Mouse (Mus musculus) cerebellum, adult 8-10 months (tissue): ENCODE measurements around the gene Mtmr4.

Experiments used
- DNase-seq: peaks from one replicate; pipeline ENCODE4 v3.0.0; 2022

The Mtmr4 gene

DNA sequence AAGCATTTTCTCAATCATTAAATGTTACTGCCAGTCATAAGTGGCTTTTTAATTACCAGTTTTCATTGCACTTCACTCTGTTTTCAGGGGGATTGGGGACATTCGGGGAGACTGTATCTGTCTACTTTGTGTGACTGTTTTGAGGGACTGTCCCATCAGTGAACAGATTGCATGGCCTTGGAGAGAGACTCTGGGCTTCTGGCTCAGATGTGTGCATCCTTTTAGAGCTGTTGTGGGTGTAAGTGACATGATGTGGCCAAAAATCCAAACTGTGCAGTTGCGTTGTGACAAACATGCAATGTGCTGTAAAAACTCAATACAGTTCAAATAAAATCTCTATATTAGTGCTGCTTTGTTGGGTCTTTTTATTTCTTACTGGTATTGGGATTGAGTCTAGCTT, 24.0 kb downstream of the Mtmr4 start:
- DNase-seq, result no peak

DNA sequence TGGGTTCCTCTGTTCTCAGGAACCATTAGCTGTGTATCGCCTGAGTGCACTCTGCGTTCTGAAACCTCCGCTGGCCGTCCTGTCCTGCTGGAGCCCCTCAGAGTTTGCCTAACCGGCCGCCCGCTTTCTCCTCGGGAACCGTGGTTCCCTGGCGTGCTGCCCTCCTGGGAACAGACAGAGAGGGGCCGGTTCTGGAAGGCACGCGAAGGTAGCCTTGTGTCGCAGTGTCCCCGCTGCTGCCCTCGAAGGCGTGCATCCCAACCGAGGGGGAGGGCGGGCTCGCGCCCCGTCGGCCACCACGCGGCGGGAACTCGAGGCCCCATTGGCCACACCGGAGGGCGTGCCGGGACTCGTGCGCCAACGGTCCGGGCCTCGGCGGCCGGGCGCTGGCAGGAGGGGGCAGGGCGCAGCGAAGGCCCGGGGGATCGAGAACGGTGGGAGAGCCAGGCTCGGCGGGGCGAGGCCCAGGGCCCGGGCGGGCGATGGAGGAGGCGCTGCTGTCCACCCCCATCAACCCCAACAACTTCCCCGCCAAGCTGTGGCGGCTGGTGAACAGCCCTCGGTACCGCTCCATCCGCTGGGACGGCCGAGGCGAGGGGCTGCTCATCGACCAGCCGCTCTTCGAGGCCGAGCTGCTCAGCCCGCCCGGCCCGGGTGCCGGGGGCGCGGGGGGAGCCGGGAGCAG, 25.0 kb downstream of the Mtmr4 start, which contains the start of gene Hsf5:
TSS of gene Hsf5 (plus strand) at position 375 of the 685 bp plus-strand sequence.
- no peak for DNase-seq

DNA sequence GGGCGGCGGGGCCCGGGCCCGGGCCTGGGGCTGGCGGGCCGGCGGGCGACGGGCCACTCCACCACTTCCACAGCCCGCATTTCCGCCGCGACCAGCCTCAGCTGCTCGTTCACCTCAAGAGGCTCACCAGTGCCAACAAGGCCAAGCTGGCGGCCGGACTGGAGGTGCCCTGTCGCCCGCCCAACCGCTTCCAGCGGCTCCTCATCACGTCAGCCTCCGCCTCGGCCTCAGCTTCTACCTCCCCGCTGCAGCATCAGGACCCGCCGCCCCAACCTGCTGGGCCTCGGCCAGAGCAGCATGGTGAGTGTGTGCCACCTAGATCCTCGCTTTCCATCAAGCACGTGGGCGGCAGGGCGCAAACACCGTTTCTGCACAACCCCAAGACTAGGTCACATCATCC, 25.6 kb downstream of the Mtmr4 start:
- DNase-seq, result no peak

DNA sequence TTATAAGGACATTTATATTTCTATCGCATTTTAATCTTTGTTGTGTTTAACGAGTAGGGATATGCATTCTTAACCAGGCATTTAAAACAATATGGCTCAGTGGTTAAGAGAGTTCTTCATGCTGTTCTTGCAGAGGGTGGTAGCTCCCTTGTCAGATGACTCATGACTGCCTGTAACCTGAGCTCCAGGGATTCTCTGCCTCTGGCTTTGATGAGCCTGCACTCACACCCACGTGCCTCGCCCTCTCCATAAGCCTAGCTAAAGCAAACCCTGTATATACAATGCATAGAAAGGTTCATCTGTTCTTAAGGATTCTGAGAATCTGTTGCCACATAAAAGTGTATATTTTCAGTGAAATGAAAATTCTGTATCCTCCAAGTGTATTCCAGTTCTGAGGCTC, 31.2 kb downstream of the Mtmr4 start:
- DNase-seq, result no peak

DNA sequence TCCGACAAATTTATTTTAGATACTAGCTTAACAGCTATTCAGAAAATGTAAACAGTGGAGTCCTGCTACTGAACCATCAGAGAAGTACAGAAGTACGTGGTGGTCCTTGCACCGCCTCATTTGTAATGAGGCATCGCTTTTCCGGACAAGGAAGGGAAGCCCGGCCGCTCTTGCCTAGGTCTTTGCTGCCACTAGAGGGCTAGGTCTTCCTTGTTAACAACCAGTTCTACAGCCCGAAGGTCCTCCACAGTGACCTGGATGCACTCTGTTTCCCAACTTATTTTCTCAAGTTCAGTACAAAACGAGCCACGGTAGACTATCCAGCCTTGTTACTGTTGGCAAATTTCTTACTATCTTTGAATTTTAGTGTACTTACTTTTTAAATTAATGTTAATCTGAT, 37.9 kb downstream of the Mtmr4 start:
- DNase-seq, result no peak

DNA sequence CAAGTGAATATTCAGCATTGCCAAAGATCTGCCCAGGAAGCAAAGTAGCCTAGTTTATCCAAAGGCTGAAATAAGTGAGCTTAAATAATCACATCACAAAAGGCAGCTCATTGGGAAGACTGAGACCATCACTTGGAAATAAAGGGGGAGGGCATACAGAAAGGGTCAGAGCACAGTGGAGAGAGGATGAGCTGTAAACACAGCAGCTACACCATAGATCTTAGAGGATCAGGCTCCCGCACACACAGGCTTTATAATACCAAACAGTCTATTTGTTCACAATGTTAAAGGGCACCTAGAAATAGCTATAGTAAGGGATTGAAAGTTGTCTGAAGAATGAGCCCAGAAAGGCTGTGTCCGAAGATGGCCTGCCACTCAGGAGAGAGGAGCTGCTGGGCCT, 46.8 kb downstream of the Mtmr4 start:
- peak; percentile 11 for DNase-seq

DNA sequence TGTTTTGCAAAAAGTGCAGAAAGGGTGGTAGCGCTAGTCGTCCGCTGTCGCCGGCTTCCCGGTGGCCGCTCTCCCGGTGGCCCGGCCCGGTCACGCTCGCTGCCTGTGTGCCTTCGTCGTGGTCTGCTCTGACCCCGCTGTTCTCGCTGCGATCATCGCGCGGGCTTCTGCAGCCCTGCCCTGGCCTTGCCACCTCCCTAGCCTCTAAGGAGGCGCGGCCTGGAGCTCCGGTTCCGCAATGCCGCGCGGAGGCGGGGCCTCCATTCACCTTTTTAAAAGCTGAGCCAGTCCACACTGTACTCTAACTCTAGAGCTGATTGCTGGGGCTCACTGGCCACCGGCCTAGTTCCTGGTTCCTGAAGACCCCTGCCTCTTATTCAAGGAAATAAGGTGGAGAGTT, 47.2 kb downstream of the Mtmr4 start:
- peak; percentile 55 for DNase-seq

DNA sequence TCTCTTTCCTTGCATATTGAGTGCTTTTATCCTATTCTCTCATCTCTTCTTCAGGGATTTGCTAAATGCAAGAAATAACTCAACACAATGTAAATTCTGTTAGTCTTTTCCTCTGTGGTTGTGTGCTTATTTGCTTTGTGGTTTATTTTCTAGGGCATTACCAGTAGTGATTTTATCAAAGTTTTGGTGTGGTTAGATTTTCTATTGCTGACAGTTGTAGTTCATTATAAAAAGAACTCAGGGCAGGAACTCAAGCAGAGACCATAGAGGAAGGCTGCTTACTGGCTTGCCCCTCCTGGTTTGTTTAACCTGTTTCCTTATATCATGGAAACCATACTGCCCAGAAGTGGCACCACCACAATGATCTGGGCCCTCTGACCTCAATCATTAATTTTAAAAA, 50.9 kb downstream of the Mtmr4 start:
- DNase-seq, result no peak

DNA sequence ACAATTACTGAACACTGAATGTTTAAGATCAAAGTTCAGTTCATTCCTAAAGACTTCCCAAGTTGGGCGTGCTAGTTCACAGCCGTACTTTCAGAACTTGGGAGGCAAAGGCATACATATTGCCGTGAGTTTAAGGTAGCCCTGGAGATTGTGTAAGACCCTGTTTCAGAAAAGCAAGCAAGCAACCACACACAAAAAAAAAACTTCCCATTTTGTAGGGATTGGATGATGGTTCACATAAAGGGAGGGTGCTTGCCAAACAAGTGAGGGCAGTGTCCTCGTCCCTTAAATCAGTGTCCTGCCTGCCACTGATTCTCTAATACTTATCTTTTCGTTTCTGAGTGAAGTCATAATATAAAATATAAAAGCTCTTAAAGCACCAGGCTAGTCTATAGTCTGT, 62.7 kb downstream of the Mtmr4 start:
- no peak for DNase-seq

DNA sequence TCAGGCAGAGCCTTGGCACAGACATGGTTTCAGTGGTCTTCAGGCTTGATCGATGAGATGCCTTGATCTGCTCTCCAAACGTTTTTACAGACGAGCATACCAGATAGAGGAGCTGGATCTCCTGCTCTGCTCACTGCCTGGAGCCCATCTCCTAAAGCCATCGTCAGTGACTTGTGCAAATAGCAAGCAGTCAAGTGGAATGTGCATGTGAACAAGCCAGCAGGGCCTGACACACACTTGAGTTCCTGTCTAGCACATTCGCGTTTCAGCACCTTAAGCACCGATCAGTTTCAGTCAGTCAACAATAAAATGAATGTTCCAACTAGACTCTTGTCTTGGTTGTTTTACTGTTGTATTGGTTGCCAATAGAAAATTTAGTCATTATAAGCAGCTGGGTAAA, 67.3 kb downstream of the Mtmr4 start:
- no peak for DNase-seq

DNA sequence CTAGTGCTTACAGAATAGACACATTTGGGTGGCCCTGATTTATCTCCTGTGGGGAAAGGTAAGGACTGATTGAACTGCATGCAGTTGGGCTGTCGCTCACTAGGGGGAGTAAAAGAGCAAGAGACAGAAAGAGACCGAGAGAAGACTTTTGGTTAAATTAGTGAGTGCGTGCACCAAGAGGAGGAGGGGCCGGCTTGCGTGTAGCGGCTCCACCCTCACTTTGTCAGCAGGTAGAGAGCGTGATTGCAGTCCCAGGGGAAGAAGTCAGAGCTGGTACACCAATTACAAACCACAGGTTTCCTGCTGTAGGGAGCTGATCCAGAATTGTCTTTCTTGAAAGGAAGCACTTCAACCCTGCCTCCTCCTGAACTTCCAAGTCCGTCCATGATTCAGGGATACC, 70.4 kb downstream of the Mtmr4 start, which contains the start of gene Rnf43:
TSS of gene Rnf43 (plus strand) at position 316 of the 400 bp plus-strand sequence.
- DNase-seq, result peak; percentile 90

DNA sequence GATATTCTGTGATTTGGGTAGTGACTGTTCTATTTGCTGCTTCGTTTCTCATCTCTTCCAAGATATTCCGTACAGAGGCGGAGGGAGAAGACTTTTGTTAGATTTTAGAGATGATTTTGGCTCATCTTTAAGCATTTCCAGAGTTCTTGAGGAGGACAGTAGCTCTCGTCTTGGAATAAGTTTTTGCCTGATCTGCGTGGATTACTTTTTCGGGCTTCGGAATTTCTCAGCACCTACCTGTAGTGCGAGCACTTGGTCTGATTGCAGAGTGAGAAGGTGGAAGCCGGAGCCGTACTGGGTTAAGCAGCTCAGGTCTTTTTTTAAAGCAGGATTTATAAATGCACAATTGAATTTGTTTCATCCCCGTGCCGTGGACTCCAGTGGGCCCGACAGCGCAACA, 70.9 kb downstream of the Mtmr4 start:
- no peak for DNase-seq

DNA sequence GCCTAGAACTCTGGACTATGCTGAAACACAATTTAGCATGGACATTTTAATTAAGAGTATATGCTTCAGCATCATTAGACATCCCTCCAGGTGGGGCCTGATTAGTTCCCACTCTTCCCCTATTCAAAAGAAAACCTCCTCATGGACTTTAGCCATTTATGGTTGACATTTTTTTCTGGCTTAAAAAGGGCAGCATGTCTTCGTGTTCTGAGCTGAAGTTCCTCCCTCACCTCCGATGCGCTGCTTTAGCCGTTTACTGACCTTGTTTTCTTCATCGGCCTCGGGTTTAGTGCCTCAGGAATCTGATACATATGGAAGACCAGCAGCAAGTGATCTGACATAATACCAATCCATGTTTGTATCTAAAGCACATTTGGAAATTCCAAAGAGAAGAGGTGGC, 72.0 kb downstream of the Mtmr4 start:
- DNase-seq, result no peak

DNA sequence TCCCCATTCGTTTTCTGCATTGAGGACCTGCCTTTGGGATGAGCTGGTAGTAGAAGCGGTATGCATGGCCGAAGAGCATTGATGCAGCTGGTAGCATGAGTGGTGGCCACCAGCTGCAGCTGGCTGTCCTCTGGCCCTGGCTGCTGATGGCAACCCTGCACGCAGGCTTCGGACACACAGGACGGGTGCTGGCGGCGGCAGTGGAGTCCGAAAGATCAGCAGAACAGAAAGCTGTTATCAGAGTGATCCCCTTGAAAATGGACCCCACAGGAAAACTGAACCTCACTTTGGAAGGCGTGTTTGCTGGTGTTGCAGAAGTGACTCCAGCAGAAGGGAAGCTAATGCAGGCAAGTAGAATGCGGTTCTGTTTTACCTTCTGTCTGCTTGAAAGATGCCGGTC, 72.6 kb downstream of the Mtmr4 start:
- no peak for DNase-seq

DNA sequence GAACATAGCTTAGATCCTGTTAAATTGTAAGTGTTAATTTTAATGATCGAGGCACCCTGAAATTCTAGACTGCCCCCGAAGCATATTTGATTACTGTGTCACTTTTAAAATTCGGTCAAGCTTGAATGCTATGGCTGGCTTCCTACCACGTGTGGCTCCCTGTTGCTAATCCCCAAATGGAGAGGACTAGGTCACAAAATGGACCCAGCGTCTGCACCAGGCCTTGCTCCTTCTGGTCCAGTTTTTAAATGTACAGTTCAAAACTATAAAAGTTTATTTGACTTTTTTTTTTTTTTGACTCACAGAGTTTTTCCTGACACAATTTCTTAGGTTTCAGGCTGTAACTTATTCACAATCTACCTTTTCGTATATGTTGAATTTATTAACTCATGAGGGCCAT, 73.3 kb downstream of the Mtmr4 start:
- DNase-seq, result no peak

DNA sequence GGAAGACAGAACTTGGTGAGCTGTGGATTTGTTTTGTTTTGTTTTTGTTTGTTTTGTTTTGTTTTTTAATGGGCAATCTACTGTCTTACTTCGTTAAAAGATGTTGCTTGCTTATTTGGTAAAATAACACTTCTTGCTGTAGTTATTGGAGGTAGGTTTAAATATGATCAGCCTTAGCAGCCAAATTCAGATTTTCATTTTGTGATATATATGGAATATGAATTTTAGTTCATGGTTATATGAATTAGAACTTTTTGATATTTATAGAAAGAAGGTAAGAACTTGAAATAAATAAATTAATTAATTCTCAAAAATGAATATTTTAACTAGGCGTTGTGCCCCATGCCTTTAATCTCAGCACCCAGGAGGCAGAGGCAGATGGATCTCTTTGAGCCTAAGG, 73.7 kb downstream of the Mtmr4 start:
- DNase-seq, result no peak
